Mouse (Mus musculus) hindlimb bud, embryonic 11.5 days (tissue): ENCODE measurements around the gene Trib3.
"Not testable (repeated sequence)": the region's sequence is repeated elsewhere in the genome, so short reads cannot be mapped to it uniquely, and the experiment has no call there.

Source experiments
- DNase-seq: peaks from one replicate; pipeline ENCODE4 v3.0.0-alpha.2; 2012; ENCODE audit warnings: low read depth, low spot score; ENCODE audit errors: extremely low spot score

Gene Trib3

GRCm38 (mm10) chr2:152343329-152344213 lies at the start of gene Trib3:
Trib3 (minus strand) TSS chr2:152344032.
- DNase-seq: peak; percentile 35

- DNase-seq: no peak
Observed at GRCm38 (mm10) chr2:152393225-152394017, 49.6 kb upstream of the Trib3 start.

- no peak for DNase-seq
Observed at GRCm38 (mm10) chr2:152392786-152393185, 49.0 kb upstream of the Trib3 start.

DNA sequence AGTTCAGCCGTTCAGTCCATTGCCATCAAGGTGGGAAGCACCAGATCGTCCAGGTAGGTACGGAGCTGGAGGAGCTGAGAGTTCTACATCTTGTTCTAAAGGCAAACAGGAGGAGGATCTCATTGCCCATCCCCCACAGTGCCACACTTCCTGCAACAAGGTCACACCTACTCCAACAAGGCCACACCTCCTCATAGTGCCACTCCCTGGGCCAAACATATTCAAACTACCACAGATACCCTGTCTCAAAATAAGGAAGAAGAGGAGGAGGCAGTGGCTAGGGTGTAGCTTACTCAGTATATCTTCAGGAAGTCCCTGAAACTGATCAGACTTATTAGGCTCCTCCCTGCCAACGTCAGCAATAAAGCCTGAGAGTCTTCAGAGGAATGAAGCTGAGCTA lies 40.4 kb upstream of the Trib3 start:
- no peak for DNase-seq

GRCm38 (mm10) chr2:152376345-152376741 lies 32.5 kb upstream of the Trib3 start, which contains the start of gene Nrsn2:
Nrsn2 (minus strand) TSS chr2:152376638.
- no peak for DNase-seq

DNA sequence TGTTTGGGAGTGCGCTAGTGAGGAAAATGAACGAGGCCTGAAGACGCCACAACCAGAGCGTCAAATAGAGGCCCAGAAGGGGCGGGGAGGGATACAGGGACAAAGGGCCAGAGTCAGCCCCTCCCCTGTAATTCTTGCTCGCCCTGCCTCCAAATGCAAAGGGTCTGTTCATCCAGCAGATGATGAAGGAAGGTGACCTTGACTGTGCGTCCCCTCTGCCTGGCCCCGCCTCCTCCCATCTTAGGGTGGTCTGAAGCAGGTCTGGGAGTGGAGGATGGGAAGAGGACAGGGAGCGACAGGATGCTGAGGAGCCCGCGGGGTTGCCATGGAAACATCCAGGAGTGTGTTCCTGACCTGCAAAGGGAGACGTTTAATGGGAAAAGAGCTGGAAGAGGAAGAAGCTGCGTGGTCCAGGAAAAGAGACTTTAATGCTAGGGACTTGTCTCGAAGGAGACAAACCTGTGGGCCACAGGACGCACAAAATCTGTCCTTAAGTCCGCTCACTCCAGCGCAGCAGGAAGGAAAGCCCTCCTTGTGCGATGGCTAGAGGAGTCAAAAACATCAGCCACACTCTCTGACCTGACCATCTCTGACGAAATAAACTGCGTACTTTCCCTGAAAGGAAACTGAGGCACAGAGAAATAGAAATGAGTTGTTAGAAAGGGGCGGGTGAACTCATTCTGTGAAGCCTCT lies 32.0 kb upstream of the Trib3 start:
- no peak for DNase-seq

DNA sequence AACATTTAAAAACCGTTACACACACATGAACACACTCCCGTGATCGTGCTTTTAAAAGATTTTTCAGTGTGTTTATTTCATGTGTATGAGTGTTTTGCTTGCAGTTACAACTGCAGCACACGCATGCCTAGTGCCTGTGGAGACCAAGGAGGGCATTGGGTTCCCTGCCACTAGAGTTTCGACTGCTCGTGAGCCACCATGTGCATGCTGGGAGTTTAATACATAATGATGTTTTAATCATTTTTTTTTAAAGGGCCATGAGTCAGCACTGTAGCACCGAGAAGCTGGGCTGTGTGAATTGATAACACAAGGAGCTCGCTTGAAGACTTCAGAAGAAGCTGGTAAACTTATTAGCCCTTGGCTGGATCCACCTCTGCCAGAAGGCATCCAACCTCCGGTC lies 29.7 kb upstream of the Trib3 start:
- DNase-seq: no peak

GRCm38 (mm10) chr2:152372661-152373060 lies 28.8 kb upstream of the Trib3 start:
- DNase-seq: no peak

- no peak for DNase-seq
Observed at GRCm38 (mm10) chr2:152372104-152372503, 28.3 kb upstream of the Trib3 start.

GRCm38 (mm10) chr2:152368532-152369140 lies 24.8 kb upstream of the Trib3 start:
- peak; percentile 42 for DNase-seq

GRCm38 (mm10) chr2:152367917-152368316 lies 24.1 kb upstream of the Trib3 start:
- no peak for DNase-seq

DNA sequence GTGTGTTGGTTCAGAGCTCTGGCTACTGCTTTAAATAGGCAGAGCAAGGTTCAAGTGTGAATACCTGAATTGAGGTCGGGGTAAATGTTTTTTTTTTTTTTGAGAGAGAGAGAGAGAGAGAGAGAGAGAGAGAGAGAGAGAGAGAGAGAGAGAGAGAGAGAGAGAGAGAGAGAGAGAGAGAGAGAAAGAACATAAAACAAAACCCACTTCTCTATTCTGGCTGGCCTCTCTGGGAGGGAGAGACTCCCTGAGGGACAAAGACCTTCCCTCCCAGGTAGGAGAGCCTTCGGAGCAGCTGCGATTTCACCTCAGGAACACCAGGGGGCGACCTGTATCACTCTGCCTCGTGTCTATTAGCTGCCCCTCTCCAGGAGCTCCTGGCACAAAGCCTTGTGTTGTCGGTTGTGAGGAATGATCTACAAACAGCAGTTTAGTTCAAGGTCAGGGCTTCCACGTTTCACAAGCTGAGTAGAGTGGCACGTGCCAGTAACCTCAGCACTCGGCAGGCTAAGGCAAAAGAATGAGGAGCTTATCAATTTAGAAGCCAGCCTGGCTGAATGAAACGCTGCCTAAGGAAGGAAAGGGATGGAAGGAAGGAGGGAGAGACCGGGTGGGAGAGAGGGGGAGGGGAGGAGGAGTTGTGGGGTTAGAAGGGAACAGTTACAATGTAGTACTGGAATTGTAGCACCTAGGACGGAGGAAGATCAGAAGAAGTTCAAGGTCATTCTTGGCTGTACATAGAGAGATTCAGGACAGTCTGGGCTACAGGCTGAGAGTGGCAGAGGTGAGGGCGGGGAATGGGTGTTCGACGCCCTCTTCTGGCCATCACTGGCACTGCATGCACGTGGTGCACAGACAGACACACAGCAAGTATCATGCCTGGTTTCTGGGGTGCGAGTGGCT lies 19.7 kb upstream of the Trib3 start:
- peak; percentile 61 for DNase-seq

DNA sequence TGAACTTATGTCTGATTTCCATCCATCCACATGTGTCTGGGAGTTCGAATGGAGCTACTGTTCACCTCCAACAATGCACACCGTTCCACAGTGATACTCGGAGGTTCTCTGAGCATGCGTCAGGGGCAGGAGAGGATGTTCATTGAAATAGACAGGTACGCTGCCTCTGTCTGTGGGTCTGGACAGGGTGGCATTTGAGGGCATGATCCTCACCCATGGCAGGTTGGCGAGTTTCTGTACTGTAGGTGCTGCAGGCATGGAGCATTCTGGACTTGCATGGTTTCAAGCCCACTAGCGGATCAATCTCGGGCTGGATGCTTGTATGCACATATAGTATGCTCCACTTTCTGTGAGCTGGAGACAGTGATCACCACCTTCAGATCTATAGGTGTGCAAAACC lies 17.4 kb upstream of the Trib3 start:
- DNase-seq: no peak

DNA sequence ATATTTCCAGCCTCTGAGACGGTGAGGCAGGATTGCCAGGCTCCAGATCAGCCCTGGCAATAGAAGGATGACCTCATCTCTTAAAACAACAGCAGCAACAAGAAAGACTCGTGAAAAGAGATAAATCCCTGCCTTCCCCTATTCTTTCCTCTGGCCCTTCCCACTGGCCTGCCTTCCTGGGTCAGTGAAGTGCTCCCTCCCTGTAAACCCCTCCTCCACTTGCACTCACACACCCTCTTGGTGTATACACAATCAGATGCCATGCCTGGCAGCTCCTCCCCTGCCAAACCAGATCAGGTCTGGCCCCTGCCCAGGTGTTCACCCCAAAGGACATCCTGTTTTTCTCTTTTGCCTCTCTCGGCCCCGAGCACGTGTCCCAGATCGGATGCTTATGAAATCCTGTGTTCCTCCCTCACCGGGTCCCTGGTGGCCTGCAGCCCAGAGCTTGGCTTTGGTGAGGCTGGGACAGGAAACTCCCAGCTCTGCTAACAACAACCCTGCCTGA lies 16.5 kb upstream of the Trib3 start:
- DNase-seq: no peak

DNA sequence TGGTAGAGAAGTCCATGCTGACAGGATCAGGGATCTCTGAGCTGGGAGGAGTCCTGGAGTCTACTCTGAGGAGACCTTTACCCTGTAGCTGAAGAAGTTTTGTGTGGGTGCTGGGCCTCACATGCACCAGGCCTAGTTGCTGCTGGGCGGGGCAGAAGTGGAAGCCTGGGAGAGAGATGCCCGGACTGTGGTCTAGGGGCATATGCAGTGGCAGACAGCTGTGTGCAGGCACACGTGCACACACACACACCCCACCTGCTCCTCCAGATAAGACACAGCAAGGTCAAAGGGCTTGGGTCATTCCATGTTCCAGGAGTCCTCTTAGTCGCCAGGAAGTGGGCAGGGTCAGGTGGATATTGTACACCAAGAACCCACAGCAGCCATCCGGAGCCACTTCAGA lies 15.8 kb upstream of the Trib3 start:
- DNase-seq: no peak

GRCm38 (mm10) chr2:152358977-152359376 lies 15.1 kb upstream of the Trib3 start:
- not testable (repeated sequence) for DNase-seq

DNA sequence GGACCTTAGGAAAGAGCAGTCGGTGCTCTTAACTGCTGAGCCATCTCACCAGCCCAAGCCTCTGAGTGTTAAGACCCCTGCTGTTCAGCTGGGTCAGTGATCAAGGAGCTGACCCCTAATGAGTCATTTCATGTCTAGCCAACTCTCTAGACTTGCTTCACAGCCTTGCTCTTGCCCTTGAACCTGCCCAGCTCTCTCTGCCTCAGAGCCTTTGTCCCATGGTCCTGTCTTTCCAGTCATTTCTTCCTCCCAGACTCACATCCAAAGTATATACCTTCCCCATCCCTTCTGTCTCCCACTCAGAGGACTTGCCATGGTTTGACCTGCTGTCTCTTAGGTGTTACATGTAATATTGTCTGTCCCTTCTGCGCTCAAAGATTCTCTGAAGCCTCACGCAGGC lies 13.4 kb upstream of the Trib3 start:
- no peak for DNase-seq

GRCm38 (mm10) chr2:152349842-152350540 lies 6.2 kb upstream of the Trib3 start:
- DNase-seq: no peak

DNA sequence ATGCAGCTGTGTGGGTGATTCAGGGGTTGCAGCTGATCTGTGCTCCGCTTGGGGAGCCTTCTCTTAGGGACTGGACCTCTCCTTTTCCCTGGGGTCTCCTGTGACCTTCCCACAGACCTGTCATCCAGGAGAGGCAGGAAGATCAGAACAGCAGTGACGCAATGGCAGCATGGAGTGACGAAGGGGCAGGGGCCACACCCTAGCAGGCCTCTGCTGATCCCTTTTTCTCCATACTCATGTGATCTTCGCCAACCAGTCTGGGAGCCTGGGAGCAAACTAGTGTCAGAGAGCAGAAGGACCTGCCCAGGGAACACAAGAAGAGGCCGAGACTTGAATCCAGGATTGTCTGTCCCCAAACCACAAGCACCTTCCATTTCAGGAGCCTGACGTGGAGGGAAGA lies 5.4 kb upstream of the Trib3 start:
- no peak for DNase-seq
